In genomic region chr3:72990992-72991391, GRCm38 (mm10) we compare ENCODE assay signal across 44 mouse cellular contexts. TPM values are rescaled to one million over a fixed set of nuclear protein-coding genes. Genes with fewer than 3 reads are reported as not detected.
"Had no signal": no experiment of that assay in that cellular context is flagged by ENCODE, and none has a peak within 500 bp of the region (broad histone marks: within the 10 kb centered on the region; RNA-seq: fewer than 3 reads in every experiment).

No protein-coding gene starts in this region.

- H3K9me3 ChIP-seq: heart, embryonic 10.5 days; heart, embryonic 12.5 days; heart, embryonic 13.5 days; heart, embryonic 15.5 days; hindbrain, embryonic 10.5 days; hindbrain, embryonic 12.5 days; hindbrain, embryonic 13.5 days; hindbrain, embryonic 15.5 days; intestine, embryonic 15.5 days; kidney, embryonic 15.5 days had no signal

- ATAC-seq: hindbrain, embryonic 16.5 days; hindbrain, postnatal 0 days; inflammation-experienced regulatory T-cells, adult 6 months; intestine, embryonic 15.5 days; intestine, embryonic 16.5 days; intestine, postnatal 0 days had no signal

- H3K27ac ChIP-seq: heart, embryonic 10.5 days; heart, embryonic 13.5 days; heart, embryonic 15.5 days; hindbrain, embryonic 10.5 days; hindbrain, embryonic 12.5 days; hindbrain, embryonic 13.5 days; hindbrain, embryonic 14.5 days; hindbrain, embryonic 15.5 days; hindbrain, postnatal 0 days; intestine, embryonic 15.5 days; kidney, embryonic 15.5 days; kidney, postnatal 0 days; layer of hippocampus, adult 2 months had no signal

- H3K4me3 ChIP-seq: heart, embryonic 10.5 days; heart, embryonic 12.5 days; heart, embryonic 13.5 days; heart, embryonic 15.5 days; hindbrain, embryonic 10.5 days; hindbrain, embryonic 12.5 days; hindbrain, embryonic 13.5 days; hindbrain, embryonic 15.5 days; intestine, embryonic 15.5 days; kidney, embryonic 15.5 days; layer of hippocampus, adult 2 months had no signal

- H3K36me3 ChIP-seq: heart, embryonic 10.5 days; heart, embryonic 12.5 days; heart, embryonic 13.5 days; heart, embryonic 15.5 days; hindbrain, embryonic 10.5 days; hindbrain, embryonic 12.5 days; hindbrain, embryonic 13.5 days; hindbrain, embryonic 15.5 days; intestine, embryonic 15.5 days; kidney, embryonic 15.5 days had no signal

- H3K9ac ChIP-seq: heart, embryonic 12.5 days; heart, embryonic 13.5 days; heart, embryonic 15.5 days; hindbrain, embryonic 12.5 days; hindbrain, embryonic 13.5 days; hindbrain, embryonic 14.5 days; hindbrain, embryonic 15.5 days; intestine, embryonic 15.5 days; kidney, embryonic 15.5 days had no signal

- H3K4me1 ChIP-seq: heart, embryonic 10.5 days; heart, embryonic 12.5 days; heart, embryonic 13.5 days; heart, embryonic 15.5 days; hindbrain, embryonic 10.5 days; hindbrain, embryonic 12.5 days; hindbrain, embryonic 13.5 days; hindbrain, embryonic 15.5 days; intestine, embryonic 15.5 days; kidney, embryonic 15.5 days had no signal

- DNase-seq: heart, postnatal 10 days; heart, postnatal 14 days; heart, postnatal 36 days; heart, postnatal 4 days; kidney, adult 11 months; kidney, adult 18-20 months; kidney, adult 2 months; kidney, adult 8-10 months; kidney, adult 9 months; kidney, postnatal 10 days; kidney, postnatal 14 days; kidney, postnatal 25 days; kidney, postnatal 36 days; kidney, postnatal 4 days; layer of hippocampus, adult 9-11 months; layer of hippocampus, postnatal 36 days had no signal

- H3K4me2 ChIP-seq: heart, embryonic 11.5 days; heart, embryonic 12.5 days; heart, embryonic 13.5 days; heart, embryonic 15.5 days; hindbrain, embryonic 12.5 days; hindbrain, embryonic 13.5 days; hindbrain, embryonic 14.5 days; hindbrain, embryonic 15.5 days; intestine, embryonic 15.5 days; kidney, embryonic 15.5 days had no signal

- H3K27me3 ChIP-seq: heart, embryonic 12.5 days; heart, embryonic 13.5 days; heart, embryonic 15.5 days; hindbrain, embryonic 12.5 days; hindbrain, embryonic 13.5 days; hindbrain, embryonic 15.5 days; intestine, embryonic 15.5 days; kidney, embryonic 15.5 days had no signal

RNA-seq across cellular contexts. Expression of gene Sis, which starts 23.3 kb away (rescaled TPM):
- total RNA-seq: heart, postnatal 10 days; heart, postnatal 14 days; heart, postnatal 25 days; heart, postnatal 36 days; heart, postnatal 4 days; hindbrain, postnatal 0 days; layer of hippocampus, adult 18-20 months; layer of hippocampus, adult 2 months; left cerebral cortex, adult 18-20 months had no signal
- polyA plus RNA-seq: heart, embryonic 10.5 days; heart, embryonic 11.5 days; heart, embryonic 12.5 days; heart, embryonic 13.5 days; heart, embryonic 14.5 days; heart, embryonic 15.5 days; heart, postnatal 0 days; hindbrain, embryonic 11.5 days; hindbrain, embryonic 12.5 days; hindbrain, embryonic 13.5 days; hindbrain, embryonic 14.5 days; hindbrain, embryonic 15.5 days; hindbrain, embryonic 16.5 days; intestine, embryonic 14.5 days; kidney, adult 2 months; kidney, embryonic 14.5 days; kidney, embryonic 15.5 days; kidney, embryonic 16.5 days; kidney, postnatal 0 days had no signal
